Mouse (Mus musculus) forebrain, embryonic 12.5 days (tissue): ENCODE measurements around the gene Map3k9. TPM values are rescaled to one million over a fixed set of nuclear protein-coding genes. Genes with fewer than 3 reads are reported as not detected.

Source experiments
- polyA plus RNA-seq: library from polyadenylated mRNA; unstranded; fragments of >200 nt; fragmentation: Nextera tagmentation; extraction: Ambion mirVana; gene quantifications from 2 replicates; pipeline ENCODE4 v1.2.1, GENCODE M21; 2016

Map3k9 gene
- polyA plus RNA-seq, 1 experiment from 2014 or later, result 5.7 TPM

Other genes starting within 250 kb of the Map3k9 start
- 23.3 and 24.6 TPM in 2 replicates for gene Gm20498, start 248.3 kb downstream of the Map3k9 start, polyA plus RNA-seq
- 30.9 and 34.2 TPM in 2 replicates for gene Synj2bp, start 248.3 kb downstream of the Map3k9 start, polyA plus RNA-seq
- 0.36 and 0.43 TPM in 2 replicates for gene Adam21, start 212.7 kb downstream of the Map3k9 start, polyA plus RNA-seq
- gene Med6, start 186.2 kb downstream of the Map3k9 start, polyA plus RNA-seq, result 66.5 and 67.5 TPM in 2 replicates
- gene Ttc9, start 149.9 kb downstream of the Map3k9 start, polyA plus RNA-seq, result 5.7 and 7.6 TPM in 2 replicates
- 12.9 and 17.3 TPM in 2 replicates for gene Pcnx, start 78.8 kb upstream of the Map3k9 start, polyA plus RNA-seq